Mouse (Mus musculus): ENCODE measurements around the gene H2-D1.
"Not testable (repeated sequence)": the region's sequence is repeated elsewhere in the genome, so short reads cannot be mapped to it uniquely, and the experiment has no call there.

DNA sequence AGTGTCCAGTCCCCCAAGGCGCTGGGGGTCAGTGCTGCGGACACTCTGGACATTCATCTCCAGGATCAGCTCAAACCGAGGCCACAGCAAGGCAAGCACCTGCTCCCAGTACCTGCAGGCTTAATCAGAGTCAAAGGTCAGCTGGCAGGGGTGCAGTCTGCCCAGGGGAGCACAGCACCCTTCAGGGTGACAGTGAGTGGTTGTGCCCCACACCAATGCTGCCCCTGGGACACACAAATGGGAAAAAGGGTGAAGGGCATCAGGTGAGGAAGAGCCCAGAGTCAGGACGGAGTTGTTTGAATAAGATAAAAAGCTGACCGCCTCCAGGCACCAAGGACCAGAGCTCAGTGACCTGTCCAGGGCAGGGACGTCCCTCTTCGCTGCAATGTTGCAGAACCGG, 42.4 kb downstream of the H2-D1 start:
- not testable (repeated sequence) for TF ChIP-seq POLR2A, CTCF (IDR thresholded peaks at IDR 0.05; ENCODE audit: extremely low read depth, insufficient read depth, low read length)
